Mouse (Mus musculus): ENCODE results near the gene Best3.
A peak's percentile ranks its signal among the peaks of the same experiment; 100 is the strongest.

Best3 gene

DNA sequence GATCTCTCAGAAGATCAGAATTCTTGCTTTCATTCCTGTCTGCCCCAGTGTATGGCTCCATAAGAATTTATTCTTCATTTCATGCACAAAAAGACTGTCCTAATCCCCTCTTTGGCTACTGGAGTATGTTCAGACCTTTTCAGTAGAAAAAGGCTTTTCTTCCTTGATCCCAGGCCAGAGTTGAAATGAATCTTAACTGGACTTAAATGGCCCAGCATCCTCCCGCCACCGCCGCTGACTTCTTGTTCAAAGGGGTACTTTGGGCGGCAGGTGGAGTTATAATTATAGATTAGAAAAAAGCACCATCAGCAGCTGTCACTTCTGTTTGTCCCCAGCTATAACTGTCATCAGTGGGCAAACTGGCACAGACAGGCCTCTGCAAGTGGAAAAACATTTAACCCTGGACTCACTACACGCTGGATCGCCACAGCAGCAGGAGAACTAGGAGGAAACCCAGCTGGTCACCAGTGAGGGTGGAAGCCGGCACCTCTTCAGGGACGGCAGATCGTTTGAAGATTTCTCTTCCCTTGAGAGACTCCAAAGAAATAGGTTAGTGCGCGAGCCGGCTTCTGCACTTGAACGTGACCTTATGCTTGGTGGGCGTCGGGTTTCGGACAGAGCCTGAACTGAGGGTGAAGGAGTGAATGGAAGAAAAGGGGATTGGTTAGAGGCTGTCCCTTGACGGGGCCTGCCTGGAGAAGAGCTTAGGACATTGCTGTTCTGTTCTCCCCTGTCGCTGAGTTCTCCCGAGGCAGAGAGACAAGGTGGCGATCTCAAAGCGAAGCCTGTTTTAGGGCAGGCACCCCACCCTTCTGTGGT is at the start of gene Best3:
Best3 (plus strand) TSS at position 51 of the 819 bp plus-strand sequence.
- DNase-seq (ENCODE audit: low read depth, low spot score): no peak

- peak; percentile 2 for DNase-seq (ENCODE audit: low read depth, low spot score)
Observed at GRCm38 (mm10) chr10:116943025-116943424, 43.1 kb upstream of the Best3 start.

GRCm38 (mm10) chr10:116944144-116944543 is 42.0 kb upstream of the Best3 start:
- DNase-seq (ENCODE audit: low read depth, low spot score): no peak

- DNase-seq (ENCODE audit: low read depth, low spot score): no peak
Observed at GRCm38 (mm10) chr10:116944940-116945339, 41.2 kb upstream of the Best3 start.

DNA sequence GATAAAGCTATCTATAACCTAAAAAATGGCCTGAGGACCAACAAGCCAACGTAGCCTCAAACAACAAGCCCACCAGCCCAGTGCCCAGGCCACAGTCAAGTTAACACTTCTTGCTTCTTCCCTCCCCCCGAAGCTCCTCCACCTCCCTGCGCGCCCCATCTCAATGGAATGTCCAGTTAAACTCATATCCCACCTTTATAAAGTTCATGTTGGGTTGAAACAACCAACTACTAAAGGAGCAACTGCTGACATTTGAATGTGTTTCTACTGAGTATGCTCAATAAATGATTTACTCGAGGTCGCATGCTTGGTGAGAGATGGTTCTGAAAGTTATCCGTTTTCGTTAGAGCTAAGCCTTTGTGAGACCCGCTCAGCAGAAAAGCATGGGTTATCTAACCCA is 37.7 kb upstream of the Best3 start:
- no peak for DNase-seq (ENCODE audit: low read depth, low spot score)

DNA sequence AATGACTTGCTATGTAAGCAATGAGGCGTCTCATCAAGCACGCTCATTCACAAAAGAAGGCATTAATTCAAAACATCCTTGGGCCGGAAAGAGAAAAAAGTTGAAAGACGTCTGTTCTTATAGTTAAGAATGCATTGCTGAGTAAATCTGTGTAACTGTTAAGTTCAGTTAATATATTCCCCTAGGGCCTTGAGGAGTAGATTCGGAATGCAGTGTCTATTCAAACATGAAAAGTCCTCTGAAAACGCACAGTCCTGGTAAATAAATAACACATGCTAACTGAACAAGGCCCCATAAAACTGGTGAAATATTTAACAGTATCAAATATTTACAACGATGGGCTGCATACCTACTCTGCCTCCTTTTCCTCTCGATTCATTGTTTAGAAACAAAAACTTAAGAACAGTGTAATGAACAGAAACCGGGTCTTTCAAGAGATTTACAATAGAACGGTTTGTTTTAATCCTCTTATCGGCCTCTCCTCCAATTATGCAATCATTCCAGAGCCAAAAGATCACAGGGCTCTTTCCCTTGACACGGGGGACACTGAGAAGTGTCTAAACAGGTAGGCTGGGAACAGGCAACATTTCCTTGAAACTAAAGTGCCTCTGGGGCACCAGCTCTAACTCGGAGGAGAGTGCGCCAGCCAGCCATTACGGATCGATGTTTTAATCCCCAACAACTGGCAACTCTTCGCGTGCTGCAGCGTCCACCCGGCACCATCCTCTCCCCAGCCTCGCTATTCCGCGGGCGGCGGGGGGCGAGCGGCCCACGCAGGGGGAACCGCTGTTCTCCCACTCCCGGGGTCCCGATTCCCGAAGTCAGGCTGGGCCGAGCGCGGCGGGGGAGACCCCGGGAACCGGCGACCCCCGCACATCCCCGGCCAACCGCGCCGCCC is 36.8 kb upstream of the Best3 start:
- peak; percentile 11 for DNase-seq (ENCODE audit: low read depth, low spot score)

DNA sequence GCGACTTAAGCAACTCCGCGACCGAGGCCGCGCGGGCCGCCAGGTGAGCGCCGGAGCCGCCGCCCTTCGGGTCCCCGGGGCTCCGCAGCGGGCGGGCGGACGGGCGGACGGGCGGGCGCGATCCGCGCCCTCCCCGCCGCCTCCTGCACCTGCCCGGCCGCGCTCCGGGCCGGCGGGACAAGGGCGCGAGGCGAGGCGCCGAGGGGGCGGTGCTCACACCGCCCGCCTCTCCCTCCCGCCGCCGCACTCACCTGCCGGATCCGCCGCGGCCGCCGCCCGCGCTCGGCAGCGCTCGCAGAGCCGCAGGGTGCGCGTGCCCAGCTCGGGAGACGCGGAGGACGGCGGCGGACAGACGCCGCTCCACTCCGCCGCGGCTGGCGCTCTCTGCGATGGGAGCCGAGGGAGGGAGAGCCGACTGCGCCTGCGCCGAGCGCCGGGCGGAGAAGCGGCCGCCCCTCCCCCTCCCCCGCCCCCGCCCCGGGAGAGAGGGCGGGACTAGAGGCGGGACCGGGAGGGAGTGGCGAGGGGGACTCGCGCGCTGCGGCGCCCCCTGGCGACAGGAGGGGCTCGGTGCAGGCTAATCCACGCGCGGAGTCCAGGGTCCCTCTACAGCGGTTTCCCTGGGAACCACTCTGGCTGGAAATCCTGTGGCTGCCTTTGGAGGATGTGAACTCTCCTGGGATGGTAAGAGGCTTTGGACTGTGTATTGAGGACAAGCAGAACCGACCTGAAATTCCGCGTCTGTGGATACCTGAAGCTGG is 35.9 kb upstream of the Best3 start, which contains the start of gene Rab3ip:
Rab3ip (minus strand) TSS at position 761 of the 761 bp plus-strand sequence.
- peak; percentile 91 for DNase-seq (ENCODE audit: low read depth, low spot score)

- DNase-seq (ENCODE audit: low read depth, low spot score): no peak
Observed at GRCm38 (mm10) chr10:116950886-116951285, 35.2 kb upstream of the Best3 start.

DNA sequence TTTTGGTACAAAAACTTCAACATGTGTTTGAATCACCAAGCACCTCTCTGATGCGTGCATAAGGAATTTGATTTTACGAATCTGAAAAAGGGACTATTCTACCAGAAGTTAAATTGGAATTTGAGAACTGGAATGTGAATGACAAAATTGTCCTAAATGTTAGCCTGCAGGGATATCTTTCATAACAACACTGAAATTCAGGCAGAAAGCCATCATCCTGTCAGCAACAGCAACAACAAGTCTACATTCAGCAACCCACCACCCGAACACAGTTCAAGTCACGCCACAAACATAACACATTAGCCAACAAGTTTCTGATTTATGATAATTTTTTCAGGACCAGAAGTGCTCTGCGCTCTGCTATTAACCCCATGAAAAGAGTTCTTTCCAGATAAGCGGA is 30.9 kb upstream of the Best3 start:
- no peak for DNase-seq (ENCODE audit: low read depth, low spot score)

DNA sequence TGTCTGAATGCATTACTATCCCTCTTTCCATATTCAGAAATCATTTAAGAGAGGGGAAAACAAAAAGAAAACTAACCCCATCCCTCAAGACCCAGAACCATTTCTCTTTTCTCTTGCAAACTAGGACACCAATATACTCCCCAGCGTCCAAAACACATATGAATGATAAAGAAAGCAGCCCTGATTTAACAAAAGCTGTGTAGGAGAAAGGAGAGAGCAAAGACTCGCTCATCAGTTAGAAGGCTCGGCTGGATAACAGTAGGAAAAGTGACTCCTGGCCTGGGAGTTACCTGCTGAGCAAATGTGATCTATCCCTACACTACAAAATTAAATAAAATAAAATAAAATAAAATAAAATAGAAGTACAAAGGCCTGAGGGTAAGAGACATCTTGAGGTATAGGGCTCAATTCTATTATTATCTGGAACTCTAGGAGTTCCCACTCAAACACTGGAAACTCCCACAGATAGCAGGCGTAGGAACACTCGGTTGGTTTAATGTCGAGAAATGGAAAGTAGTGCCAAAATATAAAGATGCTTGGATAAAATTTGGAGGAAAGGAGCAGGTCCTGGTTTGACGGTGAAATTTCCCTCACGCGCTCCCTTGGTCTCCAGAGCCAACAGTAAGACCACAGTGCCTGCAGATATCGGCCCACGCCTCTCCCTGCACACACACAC is 29.5 kb upstream of the Best3 start:
- no peak for DNase-seq (ENCODE audit: low read depth, low spot score)

GRCm38 (mm10) chr10:116957867-116958551 is 28.1 kb upstream of the Best3 start:
- DNase-seq (ENCODE audit: low read depth, low spot score): no peak

DNA sequence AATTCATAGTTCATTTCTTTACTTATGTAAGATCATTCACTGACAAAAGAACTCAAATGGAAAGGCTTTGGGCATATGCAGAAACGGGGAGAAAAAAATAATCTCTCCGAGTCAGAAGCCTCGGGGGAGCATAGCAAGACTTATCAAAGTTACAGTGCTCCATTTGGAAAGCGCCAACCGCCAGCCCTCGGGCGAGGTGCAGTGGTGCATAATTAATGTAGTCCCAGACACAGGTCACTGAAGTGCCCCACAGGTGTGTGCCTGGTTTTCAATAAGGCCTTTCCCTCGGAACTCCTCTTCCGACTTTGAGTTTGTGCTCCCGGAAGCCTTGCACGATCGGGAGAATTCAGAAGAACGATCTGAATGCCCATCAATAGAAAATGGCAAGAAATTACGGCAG is 24.0 kb upstream of the Best3 start:
- no peak for DNase-seq (ENCODE audit: low read depth, low spot score)

GRCm38 (mm10) chr10:116962803-116963202 is 23.3 kb upstream of the Best3 start:
- no peak for DNase-seq (ENCODE audit: low read depth, low spot score)

- DNase-seq (ENCODE audit: low read depth, low spot score): no peak
Observed at GRCm38 (mm10) chr10:116964084-116964483, 22.0 kb upstream of the Best3 start.

GRCm38 (mm10) chr10:116964571-116964970 is 21.5 kb upstream of the Best3 start:
- no peak for DNase-seq (ENCODE audit: low read depth, low spot score)

DNA sequence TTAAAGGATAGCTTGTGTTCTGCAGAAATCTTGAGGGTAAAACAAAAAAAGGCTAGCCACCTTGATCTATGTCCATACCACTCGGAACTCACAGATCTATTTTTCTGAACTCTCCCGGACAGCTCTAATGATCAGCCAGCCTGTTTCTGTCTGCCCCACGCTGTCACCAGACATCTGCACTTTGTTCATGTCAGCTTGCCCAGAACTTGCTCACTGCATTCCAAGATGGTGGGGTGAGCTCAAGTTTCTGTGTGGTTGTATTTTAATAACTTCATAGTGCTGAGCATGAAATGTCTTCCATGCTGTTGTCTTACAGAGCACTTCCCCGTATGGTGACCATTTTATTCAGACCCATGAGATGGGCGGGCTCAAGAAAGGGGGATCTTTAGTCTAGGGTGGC is 20.8 kb upstream of the Best3 start:
- DNase-seq (ENCODE audit: low read depth, low spot score): no peak

DNA sequence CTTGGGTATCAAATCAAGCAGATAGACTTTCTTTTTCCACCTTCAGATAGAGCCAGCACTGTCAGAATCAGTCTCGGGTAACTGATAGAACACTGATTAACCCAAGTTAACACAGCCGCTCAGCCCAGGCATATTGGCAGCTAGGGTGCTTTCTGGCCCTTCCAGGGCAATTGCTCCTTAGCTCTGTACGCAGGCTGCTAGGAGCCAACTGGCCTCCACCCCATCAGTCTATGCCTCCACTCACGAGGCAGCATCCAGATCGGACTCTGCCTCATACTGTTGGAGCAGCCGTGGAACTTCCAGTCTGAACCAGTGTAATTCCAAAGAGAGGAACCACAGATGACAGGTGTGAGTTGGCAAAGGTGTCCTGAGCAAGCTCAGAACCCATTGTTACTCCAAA is 20.0 kb upstream of the Best3 start:
- no peak for DNase-seq (ENCODE audit: low read depth, low spot score)

- DNase-seq (ENCODE audit: low read depth, low spot score): no peak
Observed at GRCm38 (mm10) chr10:116968741-116969140, 17.4 kb upstream of the Best3 start.

- DNase-seq (ENCODE audit: low read depth, low spot score): no peak
Observed at GRCm38 (mm10) chr10:116972509-116972908, 13.6 kb upstream of the Best3 start, which contains the start of gene Gm10271. Gene Gm10271, minus strand, starts transcription at chr10:116972609.

GRCm38 (mm10) chr10:116977455-116977854 is 8.7 kb upstream of the Best3 start:
- DNase-seq (ENCODE audit: low read depth, low spot score): no peak

DNA sequence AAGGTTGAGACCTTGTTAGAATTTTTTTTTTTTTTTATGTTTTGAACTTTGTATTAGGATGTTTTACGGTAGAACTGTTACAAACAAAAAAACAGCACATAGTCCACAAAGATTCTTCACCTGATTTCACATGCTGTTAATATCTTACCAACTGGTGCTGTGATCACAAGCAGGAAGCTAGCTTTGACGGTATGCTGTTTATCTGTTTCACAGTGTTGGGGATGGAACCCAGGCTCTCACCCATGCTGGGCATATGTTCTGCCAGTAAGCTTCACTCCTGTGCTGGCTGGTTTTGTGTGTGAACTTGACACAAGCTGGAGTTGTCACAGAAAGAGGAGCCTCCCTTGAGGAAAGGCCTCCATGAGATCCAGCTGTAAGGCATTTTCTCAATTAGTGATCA is 8.3 kb upstream of the Best3 start:
- DNase-seq (ENCODE audit: low read depth, low spot score): no peak

Measured in retina, postnatal 7 days (tissue).